Mouse (Mus musculus) G1E-ER4 (cell line): ENCODE data around the gene F2. TPM values are rescaled to one million over a fixed set of nuclear protein-coding genes. Genes with fewer than 3 reads are reported as not detected.

Experiments
- GATA1 ChIP-seq: IDR thresholded peaks from one replicate; pipeline ENCODE4 v1.8.0; 2012; ENCODE audit warnings: low read length, inconsistent platforms
- polyA plus RNA-seq: library from polyadenylated mRNA; stranded (reverse); fragments of >175 nt; gene quantifications from 2 replicates; pipeline ENCODE4 v1.2.3, GENCODE M21; 2012

Gene F2
- polyA plus RNA-seq, 1 experiment: not detected

GRCm38 (mm10) chr2:91651458-91652258, 15.4 kb upstream of the F2 start:
- TF ChIP-seq GATA1: no peak

DNA sequence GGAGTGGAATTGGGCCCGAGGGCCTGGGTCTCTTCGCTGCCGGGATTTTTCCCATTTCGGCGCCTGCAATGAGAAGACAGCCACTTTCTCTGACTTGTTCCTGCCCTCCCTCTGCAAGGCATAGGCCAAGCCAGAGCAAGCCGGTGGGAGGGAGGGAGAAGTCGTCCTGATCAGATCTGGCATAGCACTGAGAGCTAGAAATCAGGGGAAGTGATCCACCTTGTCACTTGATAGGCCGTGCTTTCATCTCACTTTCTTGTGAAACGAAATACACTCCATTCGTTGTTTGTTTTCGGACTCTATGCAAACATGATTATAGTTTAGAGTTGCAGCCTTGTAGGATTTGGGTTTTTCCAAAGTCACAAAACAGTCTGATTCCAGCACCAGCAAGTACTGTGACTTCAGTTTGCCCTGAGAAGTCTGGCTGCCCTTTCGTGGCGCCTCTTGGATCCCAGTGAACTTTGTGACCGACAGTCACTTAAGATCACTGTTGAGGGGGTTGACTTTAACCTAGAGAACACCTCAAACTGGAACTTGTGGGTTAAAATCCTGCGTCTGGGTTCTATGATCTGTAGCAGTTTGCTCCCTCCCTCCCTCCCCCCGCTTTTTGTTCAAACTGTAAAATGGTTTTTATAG, 14.3 kb upstream of the F2 start:
- no peak for TF ChIP-seq GATA1

DNA sequence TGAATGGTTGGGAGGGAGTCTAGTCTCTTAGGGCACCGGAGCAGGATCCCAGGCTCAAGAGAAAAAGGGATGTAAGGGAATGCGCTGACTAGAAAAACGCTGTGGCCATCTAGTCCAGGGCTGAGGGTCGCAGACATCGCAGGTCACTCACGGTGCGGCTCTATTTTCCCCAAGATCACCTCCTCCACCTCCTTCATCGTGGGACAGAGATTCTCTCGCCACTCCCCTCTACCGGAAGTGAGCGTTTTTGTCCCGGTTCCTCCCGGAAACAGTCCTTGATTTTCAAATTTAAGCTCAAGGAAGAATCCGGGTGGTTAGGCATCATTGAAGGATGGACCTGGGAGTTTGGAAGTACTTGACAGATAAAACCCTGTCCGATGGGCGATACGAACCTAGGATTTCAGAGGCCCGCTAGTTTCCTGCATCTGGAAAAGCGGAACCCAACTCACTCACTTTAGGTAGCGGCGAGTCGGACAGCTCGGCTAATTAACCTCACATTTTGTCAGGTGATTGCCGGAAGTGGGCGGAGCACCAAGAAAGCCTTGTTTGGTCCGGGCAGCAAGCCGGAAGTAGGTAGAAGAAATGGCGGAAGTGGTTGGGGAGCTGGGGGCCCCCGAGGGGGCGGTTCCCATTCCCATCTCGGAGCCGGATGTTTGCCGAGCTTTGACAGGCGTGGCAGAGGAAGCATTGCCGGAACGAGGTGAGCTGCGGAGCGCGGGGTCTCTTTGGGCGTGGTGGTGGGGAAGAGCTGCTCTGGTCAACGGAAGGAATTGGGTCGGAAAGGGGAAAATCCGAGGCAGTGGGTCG, 13.5 kb upstream of the F2 start, which contains the start of the genes Zfp408 and Arhgap1:
Gene Zfp408 (minus strand): TSS at position 239 of the 807 bp plus-strand sequence.
Gene Arhgap1 (plus strand): TSS at position 308 of the 807 bp plus-strand sequence.
- no peak for TF ChIP-seq GATA1

DNA sequence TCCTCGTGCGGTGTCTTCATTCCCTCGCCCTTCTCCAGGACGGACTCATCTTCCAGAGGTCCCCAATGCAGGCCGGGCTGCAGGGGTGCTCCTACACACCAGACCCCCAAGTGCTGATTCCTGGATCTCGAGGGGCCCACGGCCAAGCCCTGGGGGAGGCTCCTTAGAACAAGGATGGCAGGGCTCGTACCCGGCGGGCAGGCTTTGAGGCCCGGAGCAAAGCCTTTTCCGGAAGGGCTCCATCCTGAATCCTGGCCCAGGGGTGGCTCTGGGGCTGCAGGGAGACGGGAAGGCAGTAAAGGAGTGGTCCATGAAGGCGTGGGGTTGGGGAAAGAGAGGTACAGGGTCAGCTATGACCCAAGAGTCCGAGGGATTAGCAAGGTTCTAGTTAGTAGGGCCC, 12.9 kb upstream of the F2 start:
- TF ChIP-seq GATA1: no peak

- TF ChIP-seq GATA1: no peak
These were observed 10.5 kb upstream of the F2 start for GRCm38 (mm10) chr2:91646733-91647132.

DNA sequence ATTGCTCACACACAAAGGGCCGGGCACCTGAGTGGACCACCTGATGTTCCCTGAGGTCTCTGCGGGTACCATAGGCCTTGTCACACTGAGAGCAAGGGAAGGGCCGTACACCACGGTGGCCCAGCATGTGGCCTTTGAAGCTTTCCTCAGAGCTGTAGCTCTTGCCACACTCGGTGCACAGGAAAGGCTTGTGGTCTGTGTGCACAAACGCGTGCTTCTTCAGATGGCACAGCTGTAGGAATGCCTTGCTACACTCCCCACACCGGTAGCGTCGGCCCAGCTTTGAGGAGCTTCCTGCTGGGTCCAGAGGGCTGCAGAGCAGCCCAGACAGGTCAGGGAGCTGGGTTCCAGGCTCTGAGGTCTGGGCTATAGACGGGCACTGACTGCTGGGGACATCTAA, 9.6 kb upstream of the F2 start:
- TF ChIP-seq GATA1: no peak

- TF ChIP-seq GATA1: no peak
These were observed 9.1 kb upstream of the F2 start for GRCm38 (mm10) chr2:91645354-91645753.

DNA sequence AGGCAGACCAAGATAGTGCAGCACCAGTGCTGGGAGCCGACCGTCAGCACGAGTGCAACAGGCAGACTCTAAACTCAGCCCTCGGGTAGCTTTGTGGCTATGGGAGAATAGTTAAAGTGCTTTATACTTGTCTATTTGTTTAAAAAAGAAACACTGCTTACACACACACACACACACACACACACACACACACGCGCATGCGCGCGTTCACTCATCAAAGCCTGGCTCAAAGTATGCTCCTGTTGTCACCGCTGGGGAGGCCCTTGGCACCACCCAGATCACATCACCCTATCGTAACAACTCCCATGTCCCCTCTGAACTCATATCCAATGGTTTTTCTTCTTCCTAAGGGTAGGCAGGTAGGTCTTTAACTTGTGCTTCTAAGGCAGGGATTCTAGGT, 7.8 kb upstream of the F2 start:
- TF ChIP-seq GATA1: no peak

- no peak for TF ChIP-seq GATA1
These were observed 6.7 kb upstream of the F2 start for GRCm38 (mm10) chr2:91642825-91643415.

DNA sequence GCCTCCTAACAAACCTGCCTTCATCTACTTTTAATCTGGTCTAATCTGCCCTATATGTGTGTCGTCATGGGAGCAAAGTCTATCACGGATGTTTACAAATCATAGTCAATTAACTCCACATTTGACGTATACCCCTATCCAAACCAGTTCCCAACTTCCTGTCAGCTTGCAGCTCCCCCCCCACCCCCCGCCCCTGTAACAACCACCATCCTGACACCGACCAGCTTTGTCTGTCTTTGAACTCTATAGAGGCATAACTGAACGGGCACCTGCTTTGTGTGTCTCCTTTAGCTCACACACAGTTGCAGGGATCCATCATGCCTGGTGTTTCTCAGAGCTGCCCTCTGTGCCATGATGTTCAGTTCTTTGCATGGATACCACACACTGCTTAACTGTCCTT, 2.7 kb upstream of the F2 start:
- no peak for TF ChIP-seq GATA1

GRCm38 (mm10) chr2:91636727-91637338, 619 bp upstream of the F2 start:
- no peak for TF ChIP-seq GATA1

DNA sequence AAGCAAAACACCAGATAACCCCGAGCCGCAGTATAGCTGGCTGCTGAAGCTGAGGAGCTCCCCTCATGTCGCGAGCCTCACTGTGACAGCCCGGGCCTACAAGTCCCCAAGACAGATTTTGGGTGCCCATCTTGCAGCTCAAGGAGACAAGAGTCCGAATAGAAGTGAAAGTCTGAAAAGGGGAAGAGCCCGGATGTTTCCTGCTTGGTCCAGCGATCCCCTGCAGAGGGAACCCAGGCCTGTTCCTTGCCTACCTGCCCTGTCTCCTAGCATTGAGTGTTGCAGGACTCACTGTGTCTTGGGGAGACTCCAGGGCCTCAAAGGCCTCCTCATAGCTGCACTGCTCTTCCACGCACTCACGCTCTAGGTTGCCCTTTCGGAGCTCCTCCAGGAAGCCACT, 728 bp downstream of the F2 start:
- TF ChIP-seq GATA1: no peak

GRCm38 (mm10) chr2:91634841-91635240, 1.4 kb downstream of the F2 start:
- TF ChIP-seq GATA1: no peak

GRCm38 (mm10) chr2:91633334-91633977, 2.8 kb downstream of the F2 start:
- TF ChIP-seq GATA1: no peak

DNA sequence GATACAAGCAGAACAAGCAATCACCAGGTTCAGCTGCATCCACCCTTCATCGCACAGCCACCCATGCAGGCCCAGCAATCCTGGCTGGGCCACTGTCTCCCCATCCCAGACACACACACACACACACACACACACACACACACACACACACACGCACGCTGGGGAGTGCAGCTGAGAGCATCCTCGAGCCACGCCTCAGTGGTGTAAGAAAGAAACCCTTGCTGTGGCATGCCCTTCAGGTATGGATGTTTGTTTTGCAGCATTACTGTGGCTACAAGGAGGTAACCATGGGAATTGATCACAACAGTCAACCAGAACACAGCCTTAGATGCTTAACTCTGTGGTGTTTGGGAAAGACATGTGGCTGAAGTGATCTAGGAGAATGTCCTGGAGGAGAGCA, 3.9 kb downstream of the F2 start:
- no peak for TF ChIP-seq GATA1
